Mouse (Mus musculus) adrenal gland, postnatal 10 days (tissue): Measurements from ENCODE around the gene Spem2. TPM values are rescaled to one million over a fixed set of nuclear protein-coding genes. Genes with fewer than 3 reads are reported as not detected.

Source experiments
- DNase-seq: peaks from one replicate; pipeline ENCODE4 v3.0.0; 2021; ENCODE audit warnings: mixed read lengths
- total RNA-seq, 2 experiments: library from RNA; stranded (reverse); gene quantifications; 2 replicates each; pipeline ENCODE4 v1.2.3; 2021

Spem2 gene
- total RNA-seq, 2 experiments from 2014 or later: not detected

GRCm38 (mm10) chr11:69835326-69835965, 17.2 kb upstream of the Spem2 start:
- DNase-seq: no peak

DNA sequence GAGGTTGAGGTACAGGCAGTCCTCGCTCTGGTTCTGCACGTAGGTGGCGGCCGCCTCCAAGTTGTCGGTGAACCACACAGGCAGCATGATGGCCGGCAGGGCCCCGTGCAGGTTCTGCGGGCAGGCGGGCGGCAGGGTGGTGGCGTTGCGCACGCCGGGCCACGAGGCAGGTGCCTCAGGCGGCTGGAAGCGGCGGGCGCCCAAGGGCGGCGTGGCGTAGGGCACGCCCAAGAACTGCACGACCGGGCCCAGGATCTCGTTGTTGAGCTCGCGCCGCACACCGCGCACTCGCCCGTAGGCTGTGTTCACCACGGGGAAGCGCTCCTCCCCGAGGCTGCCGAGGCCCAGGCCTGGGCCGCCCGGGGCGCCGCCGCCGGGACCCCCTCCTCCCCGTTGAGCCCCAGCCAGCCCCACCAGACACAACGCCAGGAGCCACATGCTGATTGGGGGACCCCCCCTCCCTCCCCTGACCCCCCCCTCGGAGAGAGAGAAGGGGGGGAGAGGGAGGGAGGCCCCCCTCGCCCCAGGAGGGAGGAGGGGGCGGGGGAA, 15.8 kb upstream of the Spem2 start:
- peak; percentile 61 for DNase-seq

GRCm38 (mm10) chr11:69833554-69833953, 15.3 kb upstream of the Spem2 start:
- DNase-seq: no peak

- DNase-seq: no peak
These were observed 10.6 kb upstream of the Spem2 start for GRCm38 (mm10) chr11:69828832-69829231.

DNA sequence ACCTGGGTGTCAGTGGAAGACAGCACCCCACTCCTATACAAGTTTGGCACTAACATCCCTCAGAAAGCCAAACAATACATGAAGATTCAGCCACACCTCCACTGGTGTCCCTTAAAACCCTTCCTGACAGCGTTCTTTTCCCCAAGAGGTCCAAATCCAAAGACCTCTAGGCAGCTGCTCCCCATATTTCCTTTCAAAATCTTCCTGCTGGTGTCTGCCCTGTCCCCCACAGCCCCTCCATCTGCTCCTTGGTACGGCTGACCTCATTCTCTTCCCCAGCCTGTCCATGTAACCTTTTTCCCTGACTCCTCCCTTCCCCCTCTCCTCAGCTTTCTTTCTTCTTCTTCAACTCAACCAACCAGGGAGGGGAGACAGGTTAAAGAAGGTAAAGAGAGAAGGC, 5.2 kb upstream of the Spem2 start:
- DNase-seq: no peak

- no peak for DNase-seq
These were observed 3.8 kb upstream of the Spem2 start, which contains the start of gene Spem1 for GRCm38 (mm10) chr11:69822080-69822479. Gene Spem1 (minus strand): TSS chr11:69822180.

- no peak for DNase-seq
These were observed 606 bp upstream of the Spem2 start for GRCm38 (mm10) chr11:69818871-69819270.

GRCm38 (mm10) chr11:69816520-69816919, 1.7 kb downstream of the Spem2 start:
- no peak for DNase-seq

- DNase-seq: no peak
These were observed 3.1 kb downstream of the Spem2 start, which contains the start of gene Gm39566 for GRCm38 (mm10) chr11:69815155-69815554. Gene Gm39566 (minus strand): TSS chr11:69815298.

DNA sequence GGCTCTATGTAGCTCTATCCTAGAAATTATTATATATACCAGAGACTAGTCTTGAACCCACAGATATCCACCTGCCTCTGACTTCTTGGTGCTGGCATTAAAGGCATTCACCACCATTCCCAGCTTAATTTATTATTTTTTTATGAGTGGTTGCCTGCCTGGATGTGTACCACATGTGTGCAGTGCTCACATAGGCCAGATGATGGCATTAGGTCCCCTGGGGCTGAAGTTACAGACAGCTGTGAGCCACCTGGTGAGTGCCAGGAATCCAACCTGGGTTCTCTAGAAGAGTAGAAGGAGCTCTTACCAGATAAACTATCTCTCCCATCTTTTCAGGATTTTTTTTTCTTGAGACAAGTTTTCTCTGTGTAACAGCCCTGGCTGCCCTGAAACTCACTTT, 8.0 kb downstream of the Spem2 start:
- DNase-seq: no peak

DNA sequence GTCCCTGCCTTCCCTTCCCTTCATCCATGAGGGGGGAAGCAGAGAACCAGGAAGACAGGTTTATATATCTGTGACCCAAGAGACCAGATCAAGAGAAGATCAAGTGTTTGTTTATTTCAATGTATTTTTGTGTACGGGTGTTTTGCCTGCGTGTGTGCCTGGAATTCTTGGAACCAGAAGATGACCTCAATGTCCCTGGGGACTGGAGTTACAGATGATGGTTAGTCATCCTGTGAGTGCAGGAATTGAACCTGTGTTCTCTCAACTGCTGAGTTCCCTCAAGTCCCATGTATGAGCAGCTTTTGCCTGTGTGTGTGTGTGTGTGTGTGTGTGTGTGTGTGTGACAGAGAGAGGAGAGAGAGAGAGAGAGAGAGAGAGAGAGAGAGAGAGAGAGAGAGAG, 10.6 kb downstream of the Spem2 start:
- DNase-seq: no peak

- no peak for DNase-seq
These were observed 11.9 kb downstream of the Spem2 start for GRCm38 (mm10) chr11:69806378-69806777.

DNA sequence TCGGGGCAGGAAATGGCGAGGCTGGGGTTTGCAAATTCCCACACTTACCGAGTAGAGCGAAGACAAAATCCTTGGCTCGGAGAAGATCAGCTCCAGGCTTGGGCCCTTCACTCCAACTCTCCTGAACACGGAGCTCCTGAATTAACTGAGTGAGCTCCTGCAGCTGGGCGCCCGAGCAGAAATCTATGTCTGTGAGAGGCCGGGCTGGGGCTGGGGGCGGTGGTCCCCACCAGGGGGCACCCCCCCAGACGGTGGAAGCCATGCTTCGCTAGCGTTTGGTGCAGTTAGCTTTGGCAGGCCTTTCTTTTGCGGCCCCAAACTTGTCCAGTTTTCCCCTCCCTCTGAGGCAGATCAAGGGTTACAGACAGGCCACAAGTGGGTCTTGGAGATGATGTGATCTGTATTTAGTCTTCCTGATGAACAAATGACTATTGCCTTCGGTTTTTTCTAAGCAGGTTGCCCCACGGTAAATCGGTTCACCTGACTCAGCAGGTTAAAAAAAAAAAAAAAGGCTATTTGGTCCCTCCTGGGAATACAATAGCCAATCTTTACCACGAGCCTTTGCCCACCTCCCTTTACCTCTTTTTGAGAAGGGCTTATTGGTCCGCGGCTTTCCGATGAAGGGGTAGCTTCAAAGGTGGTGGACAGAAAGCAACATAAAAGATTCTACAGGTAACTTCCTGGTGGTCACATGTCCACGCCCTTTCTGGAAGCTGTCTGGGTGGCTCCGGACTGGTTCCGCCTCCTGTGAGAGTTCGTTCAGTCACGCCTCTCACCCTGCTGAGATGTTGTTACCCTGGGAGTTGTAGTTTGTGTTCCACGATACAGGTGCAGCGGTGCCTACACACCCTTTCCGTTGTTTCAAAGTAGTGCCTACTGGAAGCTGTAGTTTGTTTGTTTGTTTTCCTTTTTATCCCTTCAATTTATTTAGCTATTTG, 13.0 kb downstream of the Spem2 start, which contains the start of gene Tmem102:
Tmem102 (minus strand) TSS at position 653 of the 938 bp plus-strand sequence.
- no peak for DNase-seq

DNA sequence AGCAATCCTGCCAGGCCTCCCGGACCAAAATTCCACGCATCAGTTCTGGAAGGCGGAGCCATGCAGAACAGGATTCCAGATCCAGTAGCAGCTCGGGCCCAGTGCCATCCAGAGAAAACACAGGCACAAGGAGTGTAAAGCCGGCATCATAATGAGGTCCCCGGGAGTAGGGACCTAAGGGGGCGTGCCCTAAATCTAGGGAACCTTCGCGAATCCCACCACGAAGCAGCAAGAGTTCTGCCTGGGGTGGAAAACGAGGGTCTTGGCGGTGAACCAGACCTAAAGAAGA, 13.7 kb downstream of the Spem2 start:
- no peak for DNase-seq

DNA sequence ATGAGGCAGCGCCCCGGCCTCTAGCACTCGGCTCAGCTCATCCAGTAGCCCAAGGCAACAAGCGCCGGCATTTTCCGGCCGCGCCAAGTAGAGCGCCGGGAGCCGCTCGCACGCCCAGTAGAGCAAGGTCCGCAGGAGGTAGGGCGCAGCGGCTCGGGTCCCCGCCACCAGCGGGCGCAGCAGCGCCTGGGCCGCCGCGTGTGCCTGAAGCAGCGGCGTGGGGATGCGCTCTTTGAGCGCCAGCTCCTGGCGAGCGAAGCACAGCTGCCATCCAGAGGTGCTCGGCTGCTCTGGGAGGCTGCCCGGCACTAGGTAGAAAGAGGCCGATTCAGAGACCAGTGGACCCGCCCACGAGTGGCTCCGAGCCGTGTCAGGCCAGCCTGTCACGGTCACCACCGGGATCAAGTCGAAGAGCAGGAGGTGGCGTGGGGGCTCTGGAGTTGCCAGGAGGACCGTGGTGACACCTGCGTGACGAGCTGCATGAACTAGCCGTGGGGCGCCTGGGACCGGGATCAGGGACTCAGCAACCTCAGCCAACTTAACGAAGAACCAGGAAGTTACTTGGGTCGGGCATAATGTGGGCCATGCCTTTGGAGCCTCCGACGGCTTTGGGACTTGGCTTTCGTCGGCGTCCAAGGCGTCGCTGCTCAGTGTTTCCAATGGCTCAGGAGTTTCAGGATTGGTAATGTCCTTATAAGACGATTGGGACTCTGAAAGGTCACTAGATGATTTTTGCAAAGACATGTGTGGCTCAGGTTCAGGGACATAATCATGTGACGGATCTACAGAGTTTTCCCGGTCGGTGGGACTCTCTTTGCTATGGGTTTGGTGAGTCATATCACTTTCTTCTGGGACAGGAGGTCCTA, 14.2 kb downstream of the Spem2 start:
- DNase-seq: peak; percentile 88

GRCm38 (mm10) chr11:69803328-69803727, 14.9 kb downstream of the Spem2 start:
- DNase-seq: no peak

DNA sequence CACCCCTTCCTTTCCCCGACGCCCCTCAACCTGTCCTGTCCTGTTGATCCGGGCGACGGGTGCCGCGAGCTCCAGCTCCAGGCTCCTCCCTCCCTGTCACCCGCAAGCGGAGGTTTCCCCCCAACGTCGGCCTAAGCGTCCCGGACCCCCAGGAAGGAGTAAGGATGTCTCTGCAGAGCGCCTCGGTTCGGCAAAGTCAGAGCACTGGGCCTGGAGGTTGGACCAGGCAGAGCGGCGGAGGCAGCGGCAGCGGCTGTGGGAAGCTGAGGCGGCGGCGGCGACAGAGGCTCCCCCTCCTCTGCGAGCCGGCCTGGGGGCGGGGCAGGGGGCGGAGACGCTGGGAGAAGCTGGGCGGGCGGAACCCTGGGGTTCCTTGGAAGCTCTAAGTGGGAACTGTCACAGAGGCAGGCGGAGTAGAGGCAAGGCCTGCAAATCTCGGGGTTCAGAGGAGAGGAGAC, 15.6 kb downstream of the Spem2 start:
- DNase-seq: peak; percentile 94

- peak; percentile 31 for DNase-seq
These were observed 16.8 kb downstream of the Spem2 start, which contains the start of gene Fgf11 for GRCm38 (mm10) chr11:69801379-69801977. Gene Fgf11 (minus strand): TSS chr11:69801857.

- DNase-seq: peak; percentile 71
These were observed 17.7 kb downstream of the Spem2 start for GRCm38 (mm10) chr11:69800392-69801197.

DNA sequence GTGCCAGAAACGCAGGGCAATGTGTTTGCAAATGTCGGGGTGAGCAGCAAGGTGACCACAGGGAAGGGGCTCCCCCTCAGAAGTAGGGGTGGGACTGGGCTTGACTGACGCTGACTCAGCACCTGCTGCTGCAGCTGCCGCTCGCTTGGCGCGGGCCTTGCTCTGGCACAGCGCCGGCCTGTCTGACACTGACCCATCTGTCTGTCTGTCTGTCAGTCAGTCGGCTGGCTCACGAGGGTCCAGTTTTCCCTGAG, 18.2 kb downstream of the Spem2 start:
- DNase-seq: no peak
